Mouse (Mus musculus) olfactory bulb, adult 2 months (tissue): ENCODE results near the gene Ankrd13d. TPM values are rescaled to one million over a fixed set of nuclear protein-coding genes. Genes with fewer than 3 reads are reported as not detected.

Experiments used
- H3K27ac ChIP-seq: fragments of 200-500 bp; 2 replicates; pipeline ENCODE4 v1.5.1; 2012; ENCODE audit warnings: low read depth, low read length; ENCODE audit not compliant: insufficient read depth
- H3K4me1 ChIP-seq: fragments of 200-500 bp; 2 replicates; pipeline ENCODE4 v1.6.1; 2012; ENCODE audit warnings: low read length; ENCODE audit not compliant: control insufficient read depth, insufficient read depth
- H3K4me3 ChIP-seq: fragments of 200-500 bp; 2 replicates; pipeline ENCODE4 v1.5.1; 2012; ENCODE audit warnings: mild to moderate bottlenecking, low read depth, low read length, moderate library complexity; ENCODE audit not compliant: insufficient read depth
- CTCF ChIP-seq: fragments of 200-500 bp; IDR thresholded peaks from 2 replicates; pipeline ENCODE4 v1.5.1; 2012; ENCODE audit warnings: low read depth, mild to moderate bottlenecking, low read length, moderate library complexity; ENCODE audit not compliant: insufficient read depth
- POLR2A ChIP-seq: fragments of 200-500 bp; IDR thresholded peaks from 2 replicates; pipeline ENCODE4 v1.6.1; 2012; ENCODE audit warnings: mild to moderate bottlenecking, low read depth, low read length, moderate library complexity; ENCODE audit not compliant: insufficient read depth
- WGBS: fragments of 180-500 bp; shearing (Covaris S2); methylation state at CpG from one replicate; pipeline ENCODE4 v1.1.7; 2018; 5-methylcytosine and 5-hydroxymethylcytosine counted together
- polyA plus RNA-seq: library from polyadenylated mRNA; stranded (reverse); fragments of >200 nt; gene quantifications from 2 replicates; pipeline ENCODE4 v1.2.4, GENCODE M21; 2012; ENCODE audit warnings: low replicate concordance; ENCODE audit not compliant: missing spikeins, insufficient read depth, insufficient read length

The Ankrd13d gene
- polyA plus RNA-seq, 1 experiment = not detected

DNA sequence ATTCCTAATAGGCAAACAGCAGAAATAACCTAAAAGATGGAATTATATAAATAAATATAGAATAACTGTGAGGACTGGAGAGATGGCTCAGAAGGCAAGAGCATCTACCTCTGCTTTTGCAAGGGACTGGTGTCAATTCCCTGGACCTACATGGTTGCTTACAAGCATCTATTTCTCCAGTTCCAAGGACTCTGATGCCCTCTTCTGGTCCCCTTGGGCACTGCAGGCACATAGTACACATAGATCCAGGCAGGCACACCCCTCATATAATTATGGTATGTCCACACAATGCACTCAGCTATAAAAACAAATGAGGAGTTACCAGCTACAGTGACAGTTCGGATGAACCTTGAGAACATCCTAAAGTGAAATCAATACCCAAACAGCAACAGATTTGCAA is 3.5 kb downstream of the Ankrd13d start:
- TF ChIP-seq CTCF (no peak), POLR2A (no peak)
- WGBS = 96% methylated on average over 1 of the region's 1 CpGs
- H3K4me3 ChIP-seq = no peak overlapping the region

DNA sequence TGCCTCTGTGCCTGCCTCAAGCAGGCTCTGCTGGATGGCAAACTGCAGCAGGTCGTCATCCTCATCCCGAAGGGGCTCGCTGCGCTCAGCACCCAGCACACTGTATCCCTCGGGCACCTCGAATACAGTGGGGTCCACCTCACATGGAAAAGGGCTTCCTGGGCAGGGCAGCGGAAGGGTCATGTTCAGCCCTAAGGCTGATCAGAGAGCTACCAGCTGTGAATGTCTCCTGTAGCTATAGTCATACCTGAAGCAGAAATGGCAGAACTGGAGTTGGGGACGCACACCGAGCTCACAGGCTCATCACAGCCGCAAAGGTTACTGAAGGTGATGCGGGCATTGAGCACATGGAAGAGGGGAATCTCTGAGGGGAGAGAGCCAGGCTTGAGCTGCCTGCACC is 12.0 kb downstream of the Ankrd13d start:
- 96% methylated on average over 11 of the region's 11 CpGs for WGBS
- TF ChIP-seq CTCF (no peak), POLR2A (no peak)
- peaks cover 10% of the 10 kb centered on the region for H3K4me1 ChIP-seq
- no peak overlapping the region for H3K27ac ChIP-seq
- H3K4me3 ChIP-seq = no peak overlapping the region

More for the DNA sequence above, 3.5 kb downstream of the Ankrd13d start:
- H3K4me1 ChIP-seq = peaks cover 15% of the 10 kb centered on the region
- H3K27ac ChIP-seq = no peak overlapping the region

DNA sequence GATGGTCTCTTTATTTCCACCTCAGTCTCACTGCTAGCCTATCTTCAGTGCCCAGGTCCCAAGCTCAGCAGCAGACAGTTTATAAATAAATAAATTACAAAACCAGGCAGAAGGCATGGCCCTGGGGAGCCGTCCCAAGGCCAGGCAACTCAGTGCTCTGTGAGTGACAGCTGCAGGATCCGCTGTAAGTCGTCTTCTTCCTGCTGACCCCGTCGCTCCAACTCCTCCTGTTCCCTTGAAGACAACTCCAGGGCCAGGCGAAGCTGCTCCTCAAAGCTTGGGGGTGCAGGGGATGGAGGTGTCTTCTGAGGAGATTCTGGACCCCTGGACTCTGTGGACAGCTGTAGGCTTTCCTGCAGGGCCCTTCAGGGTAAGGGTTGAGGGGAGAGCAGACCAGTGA is 12.8 kb downstream of the Ankrd13d start:
- peaks cover 10% of the 10 kb centered on the region for H3K4me1 ChIP-seq
- H3K4me3 ChIP-seq = no peak overlapping the region
- TF ChIP-seq POLR2A (no peak), CTCF (no peak)
- H3K27ac ChIP-seq = no peak overlapping the region
- 88% methylated on average over 6 of the region's 6 CpGs for WGBS

DNA sequence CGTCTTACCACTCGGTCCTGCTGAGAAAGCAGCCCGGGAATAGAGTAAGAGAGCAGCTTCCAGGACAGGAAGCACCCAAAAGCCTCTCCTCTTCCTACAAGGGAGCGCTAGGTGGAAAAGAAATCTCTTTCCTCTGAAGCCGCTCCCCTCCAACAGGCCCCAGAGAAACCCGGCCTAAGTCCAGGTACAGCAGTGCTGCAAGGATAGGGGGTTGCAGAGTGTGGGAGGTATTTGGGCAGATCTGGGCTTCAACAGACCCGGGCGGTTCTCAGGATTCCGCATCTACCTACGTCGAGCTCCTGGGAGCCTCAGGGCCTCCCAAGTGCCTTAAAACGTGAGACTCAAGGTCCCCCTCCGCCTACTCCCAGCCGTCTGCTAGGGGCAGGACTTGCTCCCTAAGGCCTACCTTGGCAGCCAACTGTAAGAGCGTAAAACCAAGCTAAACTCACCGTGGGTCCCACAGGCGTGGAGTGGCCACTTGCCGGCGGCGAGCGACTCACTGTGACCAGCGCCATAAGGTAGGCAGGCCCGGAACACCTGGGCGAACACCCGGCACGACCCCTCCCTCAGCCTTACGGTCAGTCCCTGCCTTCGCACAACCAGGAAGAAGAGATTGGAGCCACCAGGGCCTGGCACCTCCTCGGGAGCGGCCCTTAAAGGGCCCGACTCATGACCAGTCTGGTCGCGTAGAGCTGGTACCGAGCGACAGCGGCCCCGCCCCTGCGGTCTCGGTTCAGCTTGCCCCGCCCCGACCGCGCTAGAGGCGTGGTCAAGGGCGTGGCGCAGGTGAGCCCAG is 14.2 kb downstream of the Ankrd13d start, which contains the start of gene Ssh3:
Gene Ssh3, minus strand, starts transcription at position 615 of the 796 bp plus-strand sequence.
- Histone ChIP-seq H3K27ac (no peak within 1 kb of the TSS), H3K4me3 (peak within 1 kb of the TSS; percentile 47), H3K4me1 (peaks cover 15% of the 10 kb centered on the region)
- no peak for TF ChIP-seq POLR2A
- no peak for TF ChIP-seq CTCF
- 16% methylated on average over 46 of the region's 46 CpGs for WGBS

DNA sequence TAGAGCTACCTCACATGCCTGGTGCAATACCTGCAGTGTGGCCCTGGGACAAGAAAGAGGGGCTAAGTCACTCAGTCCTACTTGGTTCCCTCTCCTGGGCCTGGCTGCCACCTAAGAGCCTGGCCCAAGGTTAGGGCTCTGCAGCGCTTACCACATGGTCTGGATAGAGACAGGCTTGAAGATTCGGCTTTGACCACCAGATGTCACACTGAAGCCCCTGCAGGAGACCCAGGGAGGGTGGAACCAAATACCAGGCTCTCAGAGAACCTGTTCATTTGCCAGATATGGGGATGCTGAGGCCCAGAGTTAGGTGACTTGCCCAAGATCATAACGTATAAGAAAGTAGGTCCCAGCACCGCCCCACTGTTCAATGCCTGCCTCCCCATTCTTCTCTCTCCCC is 17.0 kb downstream of the Ankrd13d start:
- H3K27ac ChIP-seq = no peak overlapping the region
- no peak for TF ChIP-seq CTCF
- TF ChIP-seq POLR2A = no peak
- no peak overlapping the region for H3K4me3 ChIP-seq
- peaks cover 21% of the 10 kb centered on the region for H3K4me1 ChIP-seq
- 74% methylated on average over 4 of the region's 4 CpGs for WGBS

DNA sequence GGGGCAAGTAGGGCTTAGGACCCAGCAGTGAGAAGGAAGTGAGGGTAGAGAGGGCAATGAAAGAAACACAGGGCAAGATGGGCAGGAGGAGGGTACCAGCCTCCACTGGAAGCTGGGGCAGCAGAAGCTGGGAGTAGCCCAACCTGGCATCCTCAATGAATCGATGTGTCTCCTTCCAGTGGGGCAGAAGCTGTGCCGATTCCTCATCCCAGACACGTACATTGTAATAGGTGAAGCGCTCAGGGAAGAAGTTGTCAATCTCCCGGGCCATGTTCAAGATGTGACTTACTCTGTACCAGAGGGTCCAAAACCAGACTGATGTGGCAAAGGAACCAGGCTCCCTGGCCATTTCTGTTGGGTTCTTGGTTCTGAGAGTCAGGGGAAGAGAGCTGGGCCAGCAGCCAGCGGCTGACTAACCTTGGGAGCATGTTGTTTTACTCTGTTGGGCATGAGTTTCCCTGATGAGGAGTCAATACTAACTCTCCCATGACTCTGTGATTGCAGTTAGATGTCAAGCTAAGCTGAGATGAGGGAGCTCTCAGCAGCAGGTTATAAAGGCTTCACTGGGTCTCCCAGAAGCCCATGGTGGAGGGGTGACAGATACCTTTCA is 18.7 kb downstream of the Ankrd13d start:
- Histone ChIP-seq H3K4me1 (peaks cover 21% of the 10 kb centered on the region), H3K4me3 (no peak overlapping the region), H3K27ac (no peak overlapping the region)
- no peak for TF ChIP-seq CTCF
- WGBS = 91% methylated on average over 6 of the region's 6 CpGs

DNA sequence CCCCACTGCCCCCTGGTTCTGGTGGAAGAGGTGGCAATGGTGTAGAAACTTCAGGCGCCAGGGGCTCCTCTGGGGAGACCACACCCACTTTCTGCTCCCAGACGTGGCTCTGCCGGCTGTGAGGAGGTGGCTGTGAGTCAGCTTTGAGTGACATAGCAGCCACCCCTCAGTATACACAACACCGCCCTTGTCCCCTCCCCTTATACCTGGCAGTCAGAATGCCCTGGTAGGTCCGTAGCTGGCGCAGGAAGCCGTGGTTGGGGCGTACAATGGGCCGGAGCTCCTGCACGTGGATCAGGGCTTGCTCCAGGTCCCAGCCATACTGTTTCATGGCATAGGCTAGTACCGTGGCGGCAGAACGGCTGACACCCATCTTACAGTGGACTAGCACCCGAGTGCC is 19.2 kb downstream of the Ankrd13d start:
- 69% methylated on average over 14 of the region's 14 CpGs for WGBS
- H3K4me1 ChIP-seq = peaks cover 16% of the 10 kb centered on the region
- H3K27ac ChIP-seq = no peak overlapping the region
- TF ChIP-seq CTCF (no peak), POLR2A (no peak)
- H3K4me3 ChIP-seq = no peak overlapping the region

DNA sequence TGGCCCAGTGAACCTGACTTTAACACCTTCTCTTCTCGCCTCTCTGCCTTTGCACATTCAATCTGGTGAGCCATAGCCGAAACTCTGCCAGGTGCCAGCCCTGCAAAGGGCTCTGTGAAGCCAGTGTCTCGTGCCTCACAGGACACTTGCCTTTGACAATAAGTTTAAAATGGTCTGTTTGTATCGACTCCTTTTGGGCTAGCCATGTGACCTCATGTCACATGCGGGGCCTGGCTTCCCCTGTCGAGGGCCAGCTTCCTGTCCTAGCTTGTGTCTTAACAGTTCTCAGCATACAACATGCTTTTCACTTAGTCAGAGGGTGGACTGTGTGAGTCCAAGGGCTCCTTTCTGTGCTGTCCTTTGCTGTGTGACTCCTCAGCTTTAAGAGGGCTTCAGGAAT is 20.2 kb downstream of the Ankrd13d start:
- H3K4me3 ChIP-seq = no peak overlapping the region
- H3K4me1 ChIP-seq = peaks cover 15% of the 10 kb centered on the region; the same call in 1 of the 2 replicates
- no peak overlapping the region for H3K27ac ChIP-seq
- WGBS = 74% methylated on average over 6 of the region's 6 CpGs
- TF ChIP-seq CTCF (no peak), POLR2A (no peak)

DNA sequence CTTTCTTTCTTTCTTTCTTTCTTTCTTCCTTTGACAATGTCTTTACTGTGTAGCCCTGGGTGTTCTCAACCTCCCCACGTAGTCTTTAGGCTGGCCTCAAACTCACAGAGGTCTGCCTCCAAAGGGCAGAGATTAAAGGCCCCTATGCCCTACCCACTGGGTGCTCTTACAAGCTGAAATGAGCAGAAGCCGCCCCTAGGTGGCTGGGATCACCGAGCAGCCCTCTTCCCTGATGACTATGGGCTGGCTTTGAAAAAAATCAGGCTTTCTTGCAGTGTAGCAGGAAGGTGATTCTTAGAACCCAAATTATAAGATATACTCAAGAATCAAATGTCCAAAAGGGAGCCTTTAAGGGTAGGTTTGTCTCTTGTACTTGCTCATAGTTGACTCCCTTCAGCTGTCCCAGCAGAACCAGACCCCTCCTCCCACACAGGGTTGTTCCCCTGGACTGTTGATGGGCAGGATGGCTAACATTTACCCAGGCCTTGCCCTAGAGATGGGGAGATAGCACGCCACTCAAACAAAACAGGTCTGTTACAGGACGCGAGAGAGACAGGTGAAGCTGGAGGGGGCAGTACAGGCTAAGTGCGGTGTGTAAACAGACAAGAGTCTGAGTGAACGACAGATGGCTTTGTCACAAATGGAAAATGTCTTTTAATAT is 21.8 kb downstream of the Ankrd13d start:
- TF ChIP-seq POLR2A (no peak), CTCF (no peak)
- 69% methylated on average over 8 of the region's 8 CpGs for WGBS
- peaks cover 16% of the 10 kb centered on the region; the same call in 1 of the 2 replicates for H3K4me1 ChIP-seq
- no peak overlapping the region for H3K27ac ChIP-seq
- H3K4me3 ChIP-seq = no peak overlapping the region
